Mouse (Mus musculus) lung, embryonic 15.5 days (tissue): Measurements from ENCODE around the gene Treml1. TPM values are rescaled to one million over a fixed set of nuclear protein-coding genes. Genes with fewer than 3 reads are reported as not detected.
"Not testable (repeated sequence)": the region's sequence is repeated elsewhere in the genome, so short reads cannot be mapped to it uniquely, and the experiment has no call there.

Experiments
- ATAC-seq: fragments of 200-750 bp; cut with Nextera tagmentation; 2 replicates; pipeline ENCODE4 v1.8.0; 2017; ENCODE audit warnings: moderate number of reproducible peaks, borderline replicate concordance; ENCODE audit not compliant: low FRiP score, low TSS enrichment; ENCODE audit errors: extremely low read depth
- H3K27ac ChIP-seq: fragments of 300-500 bp; sonication (generic); 2 replicates; pipeline ENCODE4 v1.5.1; 2015; ENCODE audit warnings: moderate library complexity, mild to moderate bottlenecking, inconsistent platforms
- H3K27me3 ChIP-seq: fragments of 300-500 bp; sonication (generic); 2 replicates; pipeline ENCODE4 v1.6.1; 2015; ENCODE audit warnings: inconsistent platforms
- H3K36me3 ChIP-seq: fragments of 300-500 bp; sonication (generic); 2 replicates; pipeline ENCODE4 v1.6.1; 2015; ENCODE audit warnings: inconsistent platforms
- H3K4me1 ChIP-seq: fragments of 300-500 bp; sonication (generic); 2 replicates; pipeline ENCODE4 v1.6.1; 2015; ENCODE audit warnings: inconsistent platforms
- H3K4me2 ChIP-seq: fragments of 300-500 bp; sonication (generic); 2 replicates; pipeline ENCODE4 v1.6.1; 2015; ENCODE audit warnings: inconsistent platforms, mild to moderate bottlenecking, moderate library complexity
- H3K4me3 ChIP-seq: fragments of 300-500 bp; sonication (generic); 2 replicates; pipeline ENCODE4 v1.5.1; 2015; ENCODE audit warnings: mild to moderate bottlenecking, inconsistent platforms
- H3K9ac ChIP-seq: fragments of 300-500 bp; sonication (generic); 2 replicates; pipeline ENCODE4 v1.6.1; 2015; ENCODE audit warnings: inconsistent platforms
- H3K9me3 ChIP-seq: fragments of 300-500 bp; sonication (generic); 2 replicates; pipeline ENCODE4 v1.6.1; 2016; ENCODE audit warnings: inconsistent platforms
- WGBS: fragments of 180-500 bp; shearing (Covaris S2); methylation state at CpG from one replicate; pipeline ENCODE4 v1.1.7; 2015; 5-methylcytosine and 5-hydroxymethylcytosine counted together
- polyA plus RNA-seq: library from polyadenylated mRNA; unstranded; fragments of >200 nt; fragmentation: Nextera tagmentation; extraction: Ambion mirVana; gene quantifications from 2 replicates; pipeline ENCODE4 v1.2.1, GENCODE M21; 2015

The Treml1 gene
- polyA plus RNA-seq, result 2.7 and 2.9 TPM in 2 replicates

- Histone ChIP-seq H3K27ac (no peak within 1 kb of the TSS), H3K9ac (no peak within 1 kb of the TSS), H3K4me1 (no peaks in the 10 kb centered on the region), H3K4me2 (no peak within 1 kb of the TSS), H3K4me3 (no peak within 1 kb of the TSS), H3K27me3 (no peaks in the 10 kb centered on the region), H3K36me3 (no peaks in the 10 kb centered on the region), H3K9me3 (no peaks in the 10 kb centered on the region)
- no peak for ATAC-seq
- WGBS, result 54% methylated on average over 7 of the region's 7 CpGs
These were observed at the start of gene Treml1 for GRCm38 (mm10) chr17:48359616-48360015. Gene Treml1 (plus strand): TSS chr17:48359916.

DNA sequence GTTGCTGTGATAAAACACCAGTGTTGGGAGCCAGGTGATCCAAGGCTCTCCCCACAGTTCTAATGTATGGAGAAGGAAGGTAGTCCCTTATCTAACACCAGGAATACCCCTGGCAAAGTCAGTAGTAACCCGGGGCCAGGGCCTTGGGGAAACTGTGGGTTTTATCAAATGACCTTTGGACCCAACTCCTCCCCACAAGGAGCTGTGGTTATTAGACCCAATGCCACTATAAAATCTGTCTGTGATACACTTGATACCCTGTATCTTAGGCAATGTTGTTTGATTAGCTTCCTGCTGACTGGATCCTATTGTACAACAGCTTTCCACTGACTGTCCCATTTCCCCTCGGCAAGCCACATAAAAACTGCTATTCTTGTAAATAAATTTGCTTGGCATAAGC is 47.6 kb upstream of the Treml1 start:
- H3K27me3 ChIP-seq, result no peaks in the 10 kb centered on the region
- H3K9me3 ChIP-seq, result no peaks in the 10 kb centered on the region
- H3K27ac ChIP-seq, result no peak overlapping the region
- H3K9ac ChIP-seq, result no peak overlapping the region
- H3K4me3 ChIP-seq, result no peak overlapping the region
- WGBS, result 74% methylated on average over 2 of the region's 2 CpGs
- H3K4me1 ChIP-seq, result no peaks in the 10 kb centered on the region
- H3K4me2 ChIP-seq, result no peak overlapping the region
- no peaks in the 10 kb centered on the region for H3K36me3 ChIP-seq
- ATAC-seq, result no peak

GRCm38 (mm10) chr17:48315905-48316579 is 43.7 kb upstream of the Treml1 start, which contains the start of gene B430306N03Rik:
Gene B430306N03Rik (plus strand): TSS chr17:48316141.
- H3K27ac ChIP-seq, H3K36me3 ChIP-seq, H3K9ac ChIP-seq, H3K4me1 ChIP-seq, H3K4me2 ChIP-seq, ATAC-seq, H3K9me3 ChIP-seq, H3K4me3 ChIP-seq, H3K27me3 ChIP-seq: not testable (repeated sequence)
- 82% methylated on average over 3 of the region's 3 CpGs for WGBS

DNA sequence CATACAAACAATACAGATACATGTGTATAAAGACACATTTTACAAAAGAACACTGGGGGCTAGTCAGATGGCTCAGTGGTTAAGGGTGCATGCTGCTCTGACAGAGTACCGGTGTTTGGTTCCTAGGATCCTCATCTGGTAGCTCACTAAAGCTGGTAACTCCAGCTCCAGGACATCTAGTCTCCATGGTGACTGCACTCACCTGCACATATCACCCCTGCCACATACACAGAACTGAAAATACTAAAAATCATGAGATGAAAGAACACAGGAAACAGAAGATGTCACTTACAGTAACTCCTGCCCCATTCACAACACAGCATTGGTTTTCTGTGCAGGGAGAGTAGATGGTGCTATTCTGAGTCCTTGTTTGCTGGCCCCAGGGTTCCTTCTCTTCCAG is 41.0 kb upstream of the Treml1 start:
- no peak overlapping the region for H3K9ac ChIP-seq
- no peaks in the 10 kb centered on the region for H3K9me3 ChIP-seq
- H3K27me3 ChIP-seq, result no peaks in the 10 kb centered on the region
- no peak overlapping the region for H3K4me3 ChIP-seq
- no peak overlapping the region for H3K27ac ChIP-seq
- H3K36me3 ChIP-seq, result no peaks in the 10 kb centered on the region
- 87% methylated on average over 1 of the region's 1 CpGs for WGBS
- H3K4me2 ChIP-seq, result no peak overlapping the region
- no peaks in the 10 kb centered on the region for H3K4me1 ChIP-seq
- no peak for ATAC-seq

GRCm38 (mm10) chr17:48321279-48321678 is 38.4 kb upstream of the Treml1 start:
- Histone ChIP-seq H3K4me2 (no peak overlapping the region), H3K9ac (no peak overlapping the region), H3K4me1 (no peaks in the 10 kb centered on the region), H3K27me3 (no peaks in the 10 kb centered on the region), H3K36me3 (no peaks in the 10 kb centered on the region), H3K27ac (no peak overlapping the region), H3K9me3 (no peaks in the 10 kb centered on the region), H3K4me3 (no peak overlapping the region)
- no peak for ATAC-seq
- 58% methylated on average over 2 of the region's 2 CpGs for WGBS

DNA sequence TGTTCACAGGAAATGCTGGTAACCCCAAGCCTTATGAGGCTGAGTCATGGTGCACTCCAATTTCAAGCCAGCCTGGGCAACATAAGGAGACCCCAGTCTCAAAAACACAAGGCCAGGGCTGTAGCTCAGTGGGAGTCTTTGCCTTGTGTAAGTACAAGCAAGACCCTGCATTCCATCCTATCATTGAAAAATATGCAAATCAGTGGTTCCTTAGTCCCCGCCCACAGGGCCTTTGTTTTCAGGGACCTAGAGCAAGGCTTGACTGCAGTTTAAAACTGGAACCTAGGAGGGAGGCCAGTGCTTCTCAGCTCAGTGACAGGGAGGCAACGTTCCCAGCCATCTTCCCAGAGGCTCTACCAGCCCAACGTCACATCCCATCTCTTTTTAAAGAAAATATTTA is 36.5 kb upstream of the Treml1 start:
- H3K4me3 ChIP-seq, result no peak overlapping the region
- WGBS, result 71% methylated on average over 3 of the region's 3 CpGs
- no peak overlapping the region for H3K4me2 ChIP-seq
- no peaks in the 10 kb centered on the region for H3K9me3 ChIP-seq
- H3K4me1 ChIP-seq, result no peaks in the 10 kb centered on the region
- no peak for ATAC-seq
- H3K27me3 ChIP-seq, result no peaks in the 10 kb centered on the region
- no peak overlapping the region for H3K27ac ChIP-seq
- H3K9ac ChIP-seq, result no peak overlapping the region
- no peaks in the 10 kb centered on the region for H3K36me3 ChIP-seq

- H3K9me3 ChIP-seq, result no peaks in the 10 kb centered on the region
- no peaks in the 10 kb centered on the region for H3K27me3 ChIP-seq
- no peaks in the 10 kb centered on the region for H3K4me1 ChIP-seq
- ATAC-seq, result no peak
- H3K4me2 ChIP-seq, result no peak overlapping the region
- no peak overlapping the region for H3K4me3 ChIP-seq
- WGBS, result 87% methylated on average over 5 of the region's 5 CpGs
- no peak overlapping the region for H3K27ac ChIP-seq
- H3K36me3 ChIP-seq, result no peaks in the 10 kb centered on the region
- no peak overlapping the region for H3K9ac ChIP-seq
These were observed 35.5 kb upstream of the Treml1 start for GRCm38 (mm10) chr17:48324258-48324657.

GRCm38 (mm10) chr17:48325093-48325492 is 34.6 kb upstream of the Treml1 start:
- WGBS, result 85% methylated on average over 6 of the region's 6 CpGs
- no peak for ATAC-seq
- Histone ChIP-seq H3K4me1 (no peaks in the 10 kb centered on the region), H3K36me3 (no peaks in the 10 kb centered on the region), H3K4me3 (no peak overlapping the region), H3K9ac (no peak overlapping the region), H3K27me3 (no peaks in the 10 kb centered on the region), H3K9me3 (no peaks in the 10 kb centered on the region), H3K27ac (no peak overlapping the region), H3K4me2 (no peak overlapping the region)

DNA sequence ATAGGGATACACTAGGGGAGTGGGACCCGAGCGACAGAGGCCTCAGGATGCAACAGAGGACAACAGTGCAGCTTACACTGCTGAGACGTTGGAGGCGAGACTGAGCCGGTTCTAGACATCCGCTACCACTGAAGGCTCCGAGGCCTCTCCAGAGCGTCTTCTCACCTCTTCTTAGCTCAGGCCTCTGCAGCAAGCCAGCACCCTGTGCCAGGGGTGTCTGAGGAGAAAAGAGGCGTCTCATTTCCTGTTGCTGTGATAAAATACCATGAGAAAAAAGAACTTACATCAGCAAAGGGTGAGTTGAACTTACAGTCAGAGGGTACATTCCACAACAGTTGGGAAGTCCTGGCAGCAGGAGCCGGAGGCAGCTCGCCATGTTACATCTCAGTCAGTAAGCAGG is 34.1 kb upstream of the Treml1 start:
- ATAC-seq, result no peak
- 69% methylated on average over 11 of the region's 11 CpGs for WGBS
- Histone ChIP-seq H3K27me3 (no peaks in the 10 kb centered on the region), H3K9me3 (no peaks in the 10 kb centered on the region), H3K4me2 (no peak overlapping the region), H3K36me3 (no peaks in the 10 kb centered on the region), H3K4me1 (no peaks in the 10 kb centered on the region), H3K9ac (no peak overlapping the region), H3K27ac (no peak overlapping the region), H3K4me3 (no peak overlapping the region)

- Histone ChIP-seq H3K9ac (no peak overlapping the region), H3K27me3 (no peaks in the 10 kb centered on the region), H3K27ac (no peak overlapping the region), H3K4me1 (no peaks in the 10 kb centered on the region), H3K36me3 (no peaks in the 10 kb centered on the region), H3K4me3 (no peak overlapping the region), H3K9me3 (no peaks in the 10 kb centered on the region), H3K4me2 (no peak overlapping the region)
- ATAC-seq, result no peak
- 65% methylated on average over 4 of the region's 4 CpGs for WGBS
These were observed 33.1 kb upstream of the Treml1 start for GRCm38 (mm10) chr17:48326656-48327055.

GRCm38 (mm10) chr17:48332524-48332923 is 27.2 kb upstream of the Treml1 start:
- Histone ChIP-seq H3K27ac (no peak overlapping the region), H3K4me2 (no peak overlapping the region), H3K36me3 (no peaks in the 10 kb centered on the region), H3K9me3 (no peaks in the 10 kb centered on the region), H3K27me3 (no peaks in the 10 kb centered on the region), H3K4me1 (no peaks in the 10 kb centered on the region), H3K4me3 (no peak overlapping the region), H3K9ac (no peak overlapping the region)
- WGBS, result 82% methylated on average over 2 of the region's 2 CpGs
- ATAC-seq, result no peak

DNA sequence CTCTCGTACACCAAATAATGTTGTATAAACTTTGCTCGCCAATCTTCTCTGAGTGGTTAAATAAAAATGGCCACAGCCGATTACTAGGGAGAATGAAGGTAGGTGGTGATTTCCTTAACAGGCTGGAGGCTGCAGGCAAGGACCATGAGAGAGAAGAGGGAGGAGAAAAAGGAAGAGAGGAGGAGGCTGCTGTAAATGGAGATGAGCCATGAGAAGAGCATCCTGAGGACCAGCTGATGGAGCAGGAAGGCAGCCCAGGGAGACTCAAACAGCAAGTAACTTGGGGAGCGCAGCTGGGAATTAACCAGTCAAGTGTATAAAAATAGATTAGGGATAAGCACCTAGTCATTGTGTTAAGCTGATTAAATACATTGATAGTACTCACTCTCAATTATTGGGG is 25.5 kb upstream of the Treml1 start:
- Histone ChIP-seq H3K36me3 (no peaks in the 10 kb centered on the region), H3K4me3 (no peak overlapping the region), H3K4me1 (no peaks in the 10 kb centered on the region), H3K27ac (no peak overlapping the region), H3K9ac (no peak overlapping the region), H3K9me3 (no peaks in the 10 kb centered on the region), H3K27me3 (no peaks in the 10 kb centered on the region), H3K4me2 (no peak overlapping the region)
- ATAC-seq, result no peak
- 89% methylated on average over 4 of the region's 4 CpGs for WGBS

GRCm38 (mm10) chr17:48336857-48337256 is 22.9 kb upstream of the Treml1 start:
- Histone ChIP-seq H3K4me2 (no peak overlapping the region), H3K9me3 (no peaks in the 10 kb centered on the region), H3K27me3 (no peaks in the 10 kb centered on the region), H3K4me3 (no peak overlapping the region), H3K9ac (no peak overlapping the region), H3K27ac (no peak overlapping the region), H3K4me1 (no peaks in the 10 kb centered on the region), H3K36me3 (no peaks in the 10 kb centered on the region)
- WGBS, result 8% methylated on average over 6 of the region's 6 CpGs
- ATAC-seq, result no peak
